Mouse (Mus musculus) c-Kit-positive CD71-positive TER-119-negative erythroid progenitor cells, embryonic 14.5 days (primary cell): ENCODE results near the gene Arl15.

ENCODE experiments used
- DNase-seq: peaks from one replicate; pipeline ENCODE4 v3.0.0-alpha.2; 2013; ENCODE audit warnings: low read depth

The Arl15 gene

GRCm38 (mm10) chr13:113870403-113870802 lies 76.1 kb downstream of the Arl15 start:
- DNase-seq: no peak

GRCm38 (mm10) chr13:113871853-113872252 lies 77.5 kb downstream of the Arl15 start:
- no peak for DNase-seq

- no peak for DNase-seq
Observed at GRCm38 (mm10) chr13:113875724-113876123, 81.4 kb downstream of the Arl15 start.

- DNase-seq: no peak
Observed at GRCm38 (mm10) chr13:113877420-113877819, 83.1 kb downstream of the Arl15 start.

GRCm38 (mm10) chr13:113878571-113878970 lies 84.3 kb downstream of the Arl15 start:
- no peak for DNase-seq

- DNase-seq: no peak
Observed at GRCm38 (mm10) chr13:113879651-113880327, 85.5 kb downstream of the Arl15 start.

- no peak for DNase-seq
Observed at GRCm38 (mm10) chr13:113880564-113881171, 86.4 kb downstream of the Arl15 start.

- DNase-seq: no peak
Observed at GRCm38 (mm10) chr13:113882959-113883358, 88.7 kb downstream of the Arl15 start.

GRCm38 (mm10) chr13:113887090-113887489 lies 92.8 kb downstream of the Arl15 start:
- DNase-seq: no peak

GRCm38 (mm10) chr13:113888126-113888525 lies 93.8 kb downstream of the Arl15 start:
- DNase-seq: no peak

- DNase-seq: no peak
Observed at GRCm38 (mm10) chr13:113888704-113889103, 94.4 kb downstream of the Arl15 start.

GRCm38 (mm10) chr13:113889140-113890055 lies 95.1 kb downstream of the Arl15 start:
- DNase-seq: no peak

GRCm38 (mm10) chr13:113896684-113897083 lies 102.4 kb downstream of the Arl15 start:
- no peak for DNase-seq

GRCm38 (mm10) chr13:113897498-113897897 lies 103.2 kb downstream of the Arl15 start:
- DNase-seq: no peak

GRCm38 (mm10) chr13:113897951-113898350 lies 103.6 kb downstream of the Arl15 start:
- no peak for DNase-seq

GRCm38 (mm10) chr13:113901001-113901545 lies 106.8 kb downstream of the Arl15 start:
- DNase-seq: no peak

- no peak for DNase-seq
Observed at GRCm38 (mm10) chr13:113903255-113903654, 109.0 kb downstream of the Arl15 start.

- no peak for DNase-seq
Observed at GRCm38 (mm10) chr13:113911986-113912519, 117.7 kb downstream of the Arl15 start.

GRCm38 (mm10) chr13:113914551-113914971 lies 120.3 kb downstream of the Arl15 start:
- DNase-seq: no peak

- DNase-seq: no peak
Observed at GRCm38 (mm10) chr13:113915700-113916099, 121.4 kb downstream of the Arl15 start.

GRCm38 (mm10) chr13:113916761-113917160 lies 122.5 kb downstream of the Arl15 start:
- DNase-seq: no peak

- no peak for DNase-seq
Observed at GRCm38 (mm10) chr13:113917376-113917775, 123.1 kb downstream of the Arl15 start.
